Mouse (Mus musculus) Patski (cell line): ENCODE measurements around the gene Gm9508. TPM values are rescaled to one million over a fixed set of nuclear protein-coding genes. Genes with fewer than 3 reads are reported as not detected.
A peak's percentile ranks its signal among the peaks of the same experiment; 100 is the strongest.
"Not testable (repeated sequence)": the region's sequence is repeated elsewhere in the genome, so short reads cannot be mapped to it uniquely, and the experiment has no call there.

Experiments
- ATAC-seq: fragments of 100-300 bp; one replicate; pipeline ENCODE4 v1.8.0; 2021
- CTCF ChIA-PET: fragments of 350-600 bp; sonication (Branson Sonifier 250); formaldehyde crosslinking; loops from one replicate; lab custom pipeline; 2022; ENCODE audit warnings: inconsistent platforms; lab: Charles Lee
- POLR2A ChIA-PET: fragments of 350-600 bp; sonication (Branson Sonifier 250); formaldehyde crosslinking; loops from one replicate; lab custom pipeline; 2022; ENCODE audit warnings: antibody characterized with exemption, inconsistent platforms; lab: Charles Lee
- DNase-seq: peaks from one replicate; pipeline ENCODE4 v3.0.0-alpha.2; 2011; ENCODE audit warnings: low read depth, low spot score
- H3K27me3 ChIP-seq: fragments of 371-371 bp; one replicate; pipeline ENCODE4 v1.5.1; 2021
- CTCF ChIP-seq: fragments of 100-300 bp; IDR thresholded peaks from one replicate; pipeline ENCODE4 v1.5.1; 2021
- in situ Hi-C: fragments of 300-500 bp; cut with MboI; formaldehyde crosslinking; loops from 3 replicates; pipeline ENCODE4 v1.11.1; 2018; ENCODE audit warnings: low pct_unique_long_range_greater_than_20kb, mixed read lengths
- polyA plus RNA-seq: library from polyadenylated mRNA; unstranded; gene quantifications from one replicate; pipeline ENCODE4 v1.2.3, GENCODE M21; 2021

The Gm9508 gene
- not detected for polyA plus RNA-seq

DNA sequence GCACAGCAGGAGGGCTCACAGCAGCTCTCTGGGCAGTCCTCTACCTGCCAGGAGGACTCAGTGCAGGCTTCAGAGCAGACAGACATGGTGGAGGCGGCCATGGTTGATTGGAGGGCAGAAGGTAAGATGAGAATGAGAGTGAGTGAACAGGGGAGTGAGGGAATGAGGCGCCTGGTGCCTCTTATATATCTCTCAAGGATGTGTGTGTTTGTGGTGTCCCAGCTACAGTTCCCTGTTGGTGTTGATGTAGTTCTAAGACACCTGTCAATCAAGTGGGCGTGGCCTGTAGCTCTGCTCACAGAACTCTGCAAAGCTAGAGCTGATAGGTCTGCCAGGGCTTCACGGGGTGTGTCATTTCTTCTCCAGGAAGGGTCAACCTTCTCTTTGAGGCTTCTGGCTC lies at the start of gene Gm9508:
TSS of gene Gm9508 (minus strand) at position 101 of the 400 bp plus-strand sequence.
- no peak for TF ChIP-seq CTCF
- ChIA-PET POLR2A (no interaction called here), CTCF (interaction anchor here (2.9 kb wide), 1 partner anchor 11 kb away, joined by 9 read pairs; no protein-coding TSS in a partner anchor)
- no peak for ATAC-seq
- H3K27me3 ChIP-seq = peaks cover 6% of the 10 kb centered on the region
- in situ Hi-C loops = no loop called here
- DNase-seq = no peak

DNA sequence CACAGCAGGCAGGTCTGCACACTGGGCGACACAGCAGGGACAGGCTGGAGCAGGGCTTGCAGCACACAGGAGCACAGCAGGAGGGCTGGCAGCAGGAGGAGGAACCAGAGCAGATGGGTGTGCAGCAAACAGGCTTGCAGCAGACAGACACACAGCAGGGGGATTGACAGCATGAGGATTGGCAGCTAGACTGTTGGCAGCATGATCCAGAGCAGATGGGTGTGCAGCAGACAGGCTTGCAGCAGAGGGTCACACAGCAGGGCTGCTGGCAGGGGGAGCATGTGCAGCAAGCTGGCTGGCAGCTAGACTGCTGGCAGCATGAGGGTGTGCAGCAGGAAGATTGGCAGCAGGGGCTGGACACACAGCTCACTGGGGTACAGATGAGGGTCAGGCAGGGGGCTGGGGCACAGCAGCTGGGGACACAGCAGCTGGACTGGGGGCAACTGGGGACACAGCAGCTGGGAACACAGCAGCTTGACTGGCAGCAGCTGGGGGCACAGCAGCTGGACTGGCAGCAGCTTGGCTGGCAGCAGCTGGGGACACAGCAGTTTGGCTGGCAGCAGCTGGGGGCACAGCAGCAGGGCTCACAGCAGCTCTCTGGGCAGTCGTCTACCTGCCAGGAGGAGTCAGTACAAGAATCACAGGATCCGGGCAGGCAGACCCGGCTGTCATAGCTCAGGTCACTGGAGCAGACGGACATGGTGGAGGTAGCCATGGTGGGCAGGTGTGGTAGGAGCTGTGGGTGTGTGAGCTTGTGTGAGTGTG lies 45.1 kb upstream of the Gm9508 start, which contains the start of gene Gm18596:
TSS of gene Gm18596 (minus strand) at position 715 of the 765 bp plus-strand sequence.
- POLR2A ChIA-PET, CTCF ChIA-PET, ATAC-seq, DNase-seq, in situ Hi-C loops: not testable (repeated sequence)
- H3K27me3 ChIP-seq = peaks cover 26% of the 10 kb centered on the region

DNA sequence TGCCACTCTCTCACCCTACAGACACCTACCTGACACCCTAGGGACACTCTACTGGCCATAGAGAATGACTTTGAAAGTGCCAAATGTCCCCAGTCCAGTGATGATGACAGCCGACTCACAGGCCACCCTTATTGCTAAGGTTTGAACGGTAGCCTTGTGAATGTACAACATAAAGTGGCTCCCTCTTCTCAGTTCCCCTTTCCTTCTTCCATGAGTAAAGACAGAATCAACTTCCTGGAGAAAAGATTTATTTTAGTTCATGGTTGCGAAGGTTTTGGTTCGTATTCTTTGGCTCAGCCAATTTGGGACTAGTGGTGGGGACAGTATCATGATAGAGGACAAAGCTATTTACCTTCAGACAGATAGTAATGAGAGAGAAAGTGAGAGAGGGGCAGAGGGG lies 41.9 kb upstream of the Gm9508 start:
- DNase-seq (no peak), ATAC-seq (no peak)
- ChIA-PET CTCF (interaction anchor here (1.2 kb wide), 1 partner anchor 14 kb away, joined by 3 read pairs; no protein-coding TSS in a partner anchor), POLR2A (no interaction called here)
- H3K27me3 ChIP-seq = peaks cover 28% of the 10 kb centered on the region
- TF ChIP-seq CTCF = no peak
- in situ Hi-C loops = no loop called here

DNA sequence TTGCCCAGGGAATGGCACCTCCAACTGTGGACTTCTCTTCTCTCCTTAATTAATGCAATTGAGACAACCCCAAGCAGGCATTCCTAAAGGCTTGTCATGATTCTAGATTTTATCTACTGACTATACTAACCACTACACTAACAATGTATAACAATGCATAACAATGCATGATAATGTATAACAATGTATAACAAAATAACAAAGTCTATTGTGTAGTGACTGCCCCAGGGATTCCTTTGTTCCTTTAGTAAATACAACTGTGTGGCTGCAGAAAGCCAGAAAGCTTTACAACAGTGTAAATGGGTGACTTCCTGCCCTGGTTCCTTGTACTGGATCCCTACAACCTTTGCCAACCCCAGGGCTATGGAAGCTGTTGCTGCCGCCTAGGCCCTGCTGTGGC lies 38.9 kb upstream of the Gm9508 start:
- in situ Hi-C loops = no loop called here
- ChIA-PET CTCF (interaction anchor here (1.2 kb wide), 1 partner anchor 9 kb away, joined by 3 read pairs; no protein-coding TSS in a partner anchor), POLR2A (no interaction called here)
- no peak for DNase-seq
- no peak for ATAC-seq
- peaks cover 18% of the 10 kb centered on the region for H3K27me3 ChIP-seq
- no peak for TF ChIP-seq CTCF

DNA sequence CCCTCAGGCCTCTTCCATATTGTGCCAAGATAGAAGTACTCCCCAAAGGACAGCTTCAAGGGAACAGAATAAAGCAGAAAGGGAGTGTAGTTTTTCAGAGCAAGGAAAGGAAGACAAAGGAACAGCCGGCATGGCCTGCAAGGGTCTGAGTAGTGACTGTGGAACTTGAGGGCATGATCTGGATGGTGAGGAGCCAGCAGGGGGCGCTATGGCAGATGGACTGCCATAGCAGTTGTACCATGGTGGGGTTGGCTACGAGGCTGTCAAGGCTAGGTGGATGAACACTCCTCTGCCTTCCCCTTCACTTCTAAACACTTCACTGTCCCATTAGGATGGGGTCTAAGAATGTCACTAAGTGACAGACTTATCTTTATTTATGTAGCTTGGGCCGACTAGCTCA lies 32.2 kb upstream of the Gm9508 start:
- DNase-seq = no peak
- TF ChIP-seq CTCF = peak; percentile 45
- H3K27me3 ChIP-seq = peaks cover 31% of the 10 kb centered on the region
- in situ Hi-C loops = no loop called here
- ChIA-PET CTCF (no interaction called here), POLR2A (no interaction called here)
- ATAC-seq = no peak

DNA sequence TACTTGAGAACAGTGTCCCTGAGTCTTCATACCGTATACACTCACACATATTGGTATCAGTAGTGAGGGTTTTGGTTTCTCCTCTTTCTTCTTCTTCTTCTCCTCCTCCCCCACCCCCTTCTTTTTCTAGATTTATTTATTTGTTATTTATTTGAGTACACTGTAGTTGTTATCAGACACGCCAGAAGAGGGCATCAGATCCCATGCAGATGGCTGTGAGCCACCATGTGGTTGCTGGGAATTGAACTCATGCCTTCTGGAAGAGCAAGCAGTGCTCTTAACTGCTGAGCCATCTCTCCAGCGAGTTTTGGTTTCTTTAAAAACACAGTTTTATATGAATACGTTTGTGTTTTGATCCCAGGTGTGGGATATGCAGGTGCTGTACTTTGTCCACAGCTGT lies 31.2 kb upstream of the Gm9508 start:
- ChIA-PET CTCF (no interaction called here), POLR2A (no interaction called here)
- ATAC-seq = no peak
- in situ Hi-C loops = no loop called here
- peak; percentile 42 for TF ChIP-seq CTCF
- no peak for DNase-seq
- H3K27me3 ChIP-seq = peaks cover 31% of the 10 kb centered on the region

DNA sequence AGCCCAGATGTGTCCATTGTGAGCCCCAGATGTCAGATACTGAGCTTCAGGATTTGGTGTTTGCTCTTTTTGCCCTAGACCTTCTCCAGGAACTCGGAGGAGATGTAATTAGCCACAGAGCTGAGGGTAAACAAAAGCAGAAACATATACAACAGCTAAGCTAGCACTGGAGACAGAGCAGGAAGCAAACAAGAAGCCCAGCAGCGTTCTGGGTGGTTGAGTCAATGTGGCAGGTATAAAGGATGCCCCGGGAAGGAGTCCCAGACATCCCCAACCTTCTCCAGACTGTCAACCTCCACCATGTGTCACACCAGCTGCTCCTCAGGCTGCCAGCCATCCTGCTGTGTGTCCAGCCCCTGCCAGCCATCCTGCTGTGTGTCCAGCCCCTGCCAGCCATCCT lies 29.2 kb upstream of the Gm9508 start, which contains the start of gene Gm10100:
TSS of gene Gm10100 (plus strand) at position 301 of the 400 bp plus-strand sequence.
- H3K27me3 ChIP-seq = peaks cover 41% of the 10 kb centered on the region
- POLR2A ChIA-PET = no interaction called here
- CTCF ChIA-PET = no interaction called here
- no peak for TF ChIP-seq CTCF
- no peak for DNase-seq
- ATAC-seq = no peak
- in situ Hi-C loops = no loop called here

DNA sequence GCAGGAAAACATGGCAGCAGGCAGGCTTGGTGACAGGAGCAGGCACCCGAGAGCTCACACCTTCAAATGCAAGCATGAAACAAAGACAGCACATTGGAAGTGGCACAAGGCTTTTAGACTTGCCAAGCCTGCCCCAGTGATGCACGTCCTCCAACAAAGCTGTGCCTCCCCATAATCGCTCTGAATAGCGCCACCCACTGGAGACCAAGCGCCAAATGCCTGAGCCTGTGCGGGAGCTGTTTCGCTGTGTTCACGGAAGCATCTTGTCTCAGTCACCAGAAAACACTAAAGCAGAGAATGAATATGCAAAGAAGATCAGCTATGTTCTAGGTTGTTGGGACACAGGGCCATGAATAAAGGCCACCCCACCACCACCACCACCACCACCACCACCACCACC lies 27.8 kb upstream of the Gm9508 start:
- DNase-seq = no peak
- ChIA-PET POLR2A (no interaction called here), CTCF (interaction anchor here (1.0 kb wide), 1 partner anchor 14 kb away, joined by 3 read pairs; no protein-coding TSS in a partner anchor)
- ATAC-seq = no peak
- H3K27me3 ChIP-seq = peaks cover 41% of the 10 kb centered on the region
- in situ Hi-C loops = no loop called here
- TF ChIP-seq CTCF = no peak

DNA sequence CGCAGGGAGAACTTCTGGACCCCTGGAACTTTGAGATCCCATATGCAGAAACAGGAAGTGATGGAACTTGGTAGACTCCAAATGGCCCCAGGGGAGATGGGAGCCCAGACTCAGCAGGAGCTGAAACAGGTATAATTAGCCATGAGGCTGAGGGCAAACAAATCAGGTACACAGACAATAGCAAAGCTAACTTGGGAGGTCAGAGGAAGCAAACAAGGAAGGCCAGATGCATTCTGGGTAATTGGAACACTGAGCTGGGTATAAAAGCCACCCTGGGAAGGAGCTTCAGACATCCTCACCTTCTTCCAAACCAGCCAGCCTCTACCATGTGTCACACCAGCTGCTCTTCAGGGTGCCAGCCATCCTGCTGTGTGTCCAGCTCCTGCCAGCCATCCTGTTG lies 23.3 kb upstream of the Gm9508 start, which contains the start of gene Krtap12-1:
TSS of gene Krtap12-1 (plus strand) at position 301 of the 400 bp plus-strand sequence.
- ATAC-seq, CTCF ChIA-PET, in situ Hi-C loops, POLR2A ChIA-PET, DNase-seq: not testable (repeated sequence)
- H3K27me3 ChIP-seq = peaks cover 29% of the 10 kb centered on the region

DNA sequence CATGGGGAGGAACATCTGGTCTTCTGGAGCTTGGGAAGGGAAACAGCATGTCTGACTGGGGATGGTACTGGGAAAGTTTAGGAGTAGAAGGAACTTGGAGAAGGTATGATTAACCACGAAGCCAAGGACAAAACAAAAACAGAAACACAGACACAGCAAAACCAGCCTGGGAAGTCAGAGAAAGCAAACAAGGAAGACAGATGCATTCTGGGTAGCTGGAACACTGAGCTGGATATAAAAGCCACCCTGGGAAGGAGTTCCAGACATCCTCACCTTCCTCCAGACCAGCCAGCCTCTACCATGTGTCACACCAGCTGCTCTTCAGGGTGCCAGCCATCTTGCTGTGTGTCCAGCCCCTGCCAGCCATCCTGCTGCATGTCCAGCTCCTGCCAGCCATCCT lies 18.5 kb upstream of the Gm9508 start, which contains the start of gene Gm10142:
TSS of gene Gm10142 (plus strand) at position 301 of the 400 bp plus-strand sequence.
- TF ChIP-seq CTCF = no peak
- DNase-seq (no peak), ATAC-seq (no peak)
- in situ Hi-C loops = no loop called here
- ChIA-PET POLR2A (no interaction called here), CTCF (no interaction called here)
- H3K27me3 ChIP-seq = peaks cover 3% of the 10 kb centered on the region

DNA sequence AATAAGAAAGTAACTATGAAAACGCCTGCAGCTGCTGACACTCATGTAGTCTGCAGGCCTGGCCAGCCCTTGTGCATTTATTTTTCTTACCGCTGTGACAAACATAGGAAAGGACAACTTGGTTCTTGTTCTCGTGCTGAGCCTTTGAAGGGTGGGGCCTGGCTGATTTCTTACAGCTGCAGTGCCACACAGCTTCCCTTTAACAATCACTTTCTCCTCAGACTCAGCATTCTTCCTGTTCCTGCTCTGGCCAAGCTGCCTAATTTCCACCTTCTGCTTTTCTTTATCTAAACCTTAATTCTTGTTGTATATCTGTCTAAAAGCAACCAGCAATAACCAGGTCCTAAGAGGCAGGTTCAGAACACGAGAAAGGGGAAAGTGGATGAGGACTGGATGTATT lies 16.7 kb upstream of the Gm9508 start:
- no peak for TF ChIP-seq CTCF
- DNase-seq (no peak), ATAC-seq (no peak)
- peaks cover 3% of the 10 kb centered on the region for H3K27me3 ChIP-seq
- in situ Hi-C loops = no loop called here
- ChIA-PET POLR2A (no interaction called here), CTCF (no interaction called here)

DNA sequence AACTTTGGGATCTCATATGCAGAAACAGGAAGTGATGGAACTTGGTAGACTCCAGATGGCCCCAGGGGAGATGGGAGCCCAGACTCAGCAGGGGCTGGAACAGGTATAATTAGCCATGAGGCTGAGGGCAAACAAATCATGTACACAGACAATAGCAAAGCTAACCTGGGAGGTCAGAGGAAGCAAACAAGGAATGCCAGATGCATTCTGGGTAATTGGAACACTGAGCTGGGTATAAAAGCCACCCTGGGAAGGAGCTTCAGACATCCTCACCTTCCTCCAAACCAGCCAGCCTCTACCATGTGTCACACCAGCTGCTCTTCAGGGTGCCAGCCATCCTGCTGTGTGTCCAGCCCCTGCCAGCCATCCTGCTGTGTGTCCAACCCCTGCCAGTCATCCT lies 14.1 kb upstream of the Gm9508 start, which contains the start of gene Gm10024:
TSS of gene Gm10024 (plus strand) at position 301 of the 400 bp plus-strand sequence.
- CTCF ChIA-PET, POLR2A ChIA-PET, DNase-seq, ATAC-seq, in situ Hi-C loops, H3K27me3 ChIP-seq: not testable (repeated sequence)
